Mouse (Mus musculus) midbrain, embryonic 15.5 days (tissue): ENCODE data around the gene Cd300ld5. TPM values are rescaled to one million over a fixed set of nuclear protein-coding genes. Genes with fewer than 3 reads are reported as not detected.

Source experiments
- ATAC-seq: fragments of 200-750 bp; cut with Nextera tagmentation; replicated peaks from 2 replicates; pipeline ENCODE4 v1.8.0; 2017; ENCODE audit warnings: moderate TSS enrichment
- H3K27ac ChIP-seq: fragments of 300-500 bp; sonication (generic); 2 replicates; pipeline ENCODE4 v1.5.1; 2015; ENCODE audit warnings: mild to moderate bottlenecking, inconsistent platforms
- H3K27me3 ChIP-seq: fragments of 300-500 bp; sonication (generic); replicated peaks from 2 replicates; pipeline ENCODE4 v1.6.1; 2015; ENCODE audit warnings: inconsistent platforms
- H3K36me3 ChIP-seq: fragments of 300-500 bp; sonication (generic); replicated peaks from 2 replicates; pipeline ENCODE4 v1.6.1; 2015; ENCODE audit warnings: inconsistent platforms
- H3K4me1 ChIP-seq: fragments of 300-500 bp; sonication (generic); 2 replicates; pipeline ENCODE4 v1.6.1; 2015; ENCODE audit warnings: inconsistent platforms
- H3K4me2 ChIP-seq: fragments of 300-500 bp; sonication (generic); 2 replicates; pipeline ENCODE4 v1.6.1; 2015; ENCODE audit warnings: inconsistent platforms, mild to moderate bottlenecking, moderate library complexity
- H3K4me3 ChIP-seq: fragments of 300-500 bp; sonication (generic); 2 replicates; pipeline ENCODE4 v1.5.1; 2015; ENCODE audit warnings: mild to moderate bottlenecking, inconsistent platforms
- H3K9ac ChIP-seq: fragments of 300-500 bp; sonication (generic); 2 replicates; pipeline ENCODE4 v1.6.1; 2015; ENCODE audit warnings: mild to moderate bottlenecking, inconsistent platforms
- H3K9me3 ChIP-seq: fragments of 300-500 bp; sonication (generic); 2 replicates; pipeline ENCODE4 v1.6.1; 2016; ENCODE audit warnings: inconsistent platforms
- WGBS: fragments of 180-500 bp; shearing (Covaris S2); methylation state at CpG from one replicate; pipeline ENCODE4 v1.1.7; 2015; ENCODE audit warnings: mixed read lengths; 5-methylcytosine and 5-hydroxymethylcytosine counted together
- polyA plus RNA-seq: library from polyadenylated mRNA; unstranded; fragments of >200 nt; fragmentation: Nextera tagmentation; extraction: Ambion mirVana; gene quantifications from 2 replicates; pipeline ENCODE4 v1.2.1, GENCODE M21; 2015

The Cd300ld5 gene
- polyA plus RNA-seq, 1 experiment from 2014 or later = not detected

DNA sequence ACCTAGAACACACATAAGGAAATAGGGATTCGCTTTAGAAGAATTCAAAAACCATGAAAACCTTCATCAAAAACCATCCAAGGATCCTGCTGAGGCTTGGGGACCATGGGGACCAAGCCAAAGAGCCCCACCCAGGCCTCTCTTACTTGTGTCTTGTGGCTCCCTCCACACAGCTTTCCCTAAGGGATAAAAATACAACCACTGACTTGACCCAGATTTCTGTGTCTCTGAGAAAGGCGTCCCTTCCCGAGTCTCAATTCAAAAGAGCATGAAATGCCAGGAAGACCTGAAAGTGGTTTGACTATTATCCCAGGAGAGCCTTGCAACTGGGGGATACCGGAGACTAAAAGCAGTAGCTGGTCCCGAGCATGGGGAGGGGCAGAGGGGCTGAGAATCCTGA is 35.4 kb upstream of the Cd300ld5 start:
- H3K9ac ChIP-seq = no peak overlapping the region
- 0 out of 2 replicates have a peak, but pooled peaks cover 6% of the 10 kb centered on the region for H3K27me3 ChIP-seq
- peaks cover 13% of the 10 kb centered on the region for H3K4me1 ChIP-seq
- WGBS = 56% methylated on average over 5 of the region's 5 CpGs
- H3K36me3 ChIP-seq = no peaks in the 10 kb centered on the region
- ATAC-seq = no peak
- H3K4me2 ChIP-seq = no peak overlapping the region
- H3K9me3 ChIP-seq = no peaks in the 10 kb centered on the region
- no peak overlapping the region for H3K4me3 ChIP-seq
- H3K27ac ChIP-seq = no peak overlapping the region

- Histone ChIP-seq H3K4me3 (no peak overlapping the region), H3K27me3 (0 out of 2 replicates have a peak, but pooled peaks cover 6% of the 10 kb centered on the region), H3K9me3 (no peaks in the 10 kb centered on the region), H3K36me3 (no peaks in the 10 kb centered on the region), H3K27ac (0 out of 2 replicates have a peak overlapping the region, but pooled peaks have one; percentile 21), H3K9ac (no peak overlapping the region), H3K4me1 (peaks cover 13% of the 10 kb centered on the region), H3K4me2 (peak overlapping the region; percentile 28)
- no peak for ATAC-seq
- WGBS = 17% methylated on average over 14 of the region's 14 CpGs
Measured at GRCm38 (mm10) chr11:115071631-115072294, 34.2 kb upstream of the Cd300ld5 start.

DNA sequence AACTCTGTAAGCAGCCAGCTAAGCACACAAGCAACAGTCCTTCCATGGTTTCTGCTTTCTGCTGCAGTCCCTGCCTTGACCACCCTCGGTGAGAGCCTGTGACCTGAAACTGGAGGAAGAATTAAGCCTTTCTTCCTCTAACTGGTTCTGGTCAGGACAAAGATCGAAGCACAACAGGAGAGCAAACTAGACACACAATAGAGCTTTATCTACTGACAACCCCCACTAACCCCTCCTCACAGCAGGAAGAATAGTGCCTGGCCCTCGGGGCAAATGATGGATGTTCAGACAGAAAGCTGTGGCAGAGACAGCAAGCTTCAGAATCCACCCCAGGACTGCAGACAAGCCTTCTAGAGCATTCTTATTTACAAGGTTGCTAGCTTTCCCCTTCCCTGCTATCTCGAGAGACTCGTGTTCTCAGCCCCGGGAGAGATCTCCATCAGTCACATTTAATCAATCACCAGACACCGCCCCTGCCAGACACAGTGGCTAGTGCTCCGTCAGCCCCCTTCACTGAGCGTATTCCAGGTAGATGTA is 33.5 kb upstream of the Cd300ld5 start:
- H3K4me1 ChIP-seq = peaks cover 13% of the 10 kb centered on the region
- H3K4me2 ChIP-seq = peak overlapping the region; percentile 28
- H3K4me3 ChIP-seq = no peak overlapping the region
- no peak overlapping the region for H3K27ac ChIP-seq
- H3K36me3 ChIP-seq = no peaks in the 10 kb centered on the region
- ATAC-seq = no peak
- no peak overlapping the region for H3K9ac ChIP-seq
- 0 out of 2 replicates have a peak, but pooled peaks cover 3% of the 10 kb centered on the region for H3K27me3 ChIP-seq
- no peaks in the 10 kb centered on the region for H3K9me3 ChIP-seq
- WGBS = 6% methylated on average over 9 of the region's 9 CpGs

GRCm38 (mm10) chr11:115066768-115067167 is 29.2 kb upstream of the Cd300ld5 start:
- 0 out of 2 replicates have a peak, but pooled peaks cover 3% of the 10 kb centered on the region for H3K27me3 ChIP-seq
- no peak overlapping the region for H3K9ac ChIP-seq
- H3K4me1 ChIP-seq = peaks cover 9% of the 10 kb centered on the region
- H3K27ac ChIP-seq = no peak overlapping the region
- no peak overlapping the region for H3K4me3 ChIP-seq
- 72% methylated on average over 6 of the region's 6 CpGs for WGBS
- no peaks in the 10 kb centered on the region for H3K9me3 ChIP-seq
- no peaks in the 10 kb centered on the region for H3K36me3 ChIP-seq
- no peak for ATAC-seq
- H3K4me2 ChIP-seq = no peak overlapping the region

- Histone ChIP-seq H3K4me3 (no peak within 1 kb of the TSS), H3K36me3 (no peaks in the 10 kb centered on the region), H3K4me1 (no peaks in the 10 kb centered on the region), H3K9me3 (no peaks in the 10 kb centered on the region), H3K4me2 (no peak within 1 kb of the TSS), H3K27me3 (no peaks in the 10 kb centered on the region), H3K27ac (no peak within 1 kb of the TSS), H3K9ac (no peak within 1 kb of the TSS)
- WGBS = 27% methylated on average over 5 of the region's 5 CpGs
- no peak for ATAC-seq
Measured at GRCm38 (mm10) chr11:115062077-115062476, 24.5 kb upstream of the Cd300ld5 start, which contains the start of gene Cd300e. Gene Cd300e (minus strand): TSS chr11:115062177.

GRCm38 (mm10) chr11:115059797-115060196 is 22.2 kb upstream of the Cd300ld5 start:
- H3K4me3 ChIP-seq = no peak overlapping the region
- H3K4me2 ChIP-seq = no peak overlapping the region
- no peaks in the 10 kb centered on the region for H3K9me3 ChIP-seq
- no peaks in the 10 kb centered on the region for H3K27me3 ChIP-seq
- no peak overlapping the region for H3K9ac ChIP-seq
- ATAC-seq = no peak
- 87% methylated on average over 2 of the region's 2 CpGs for WGBS
- H3K4me1 ChIP-seq = no peaks in the 10 kb centered on the region
- H3K36me3 ChIP-seq = no peaks in the 10 kb centered on the region
- no peak overlapping the region for H3K27ac ChIP-seq

DNA sequence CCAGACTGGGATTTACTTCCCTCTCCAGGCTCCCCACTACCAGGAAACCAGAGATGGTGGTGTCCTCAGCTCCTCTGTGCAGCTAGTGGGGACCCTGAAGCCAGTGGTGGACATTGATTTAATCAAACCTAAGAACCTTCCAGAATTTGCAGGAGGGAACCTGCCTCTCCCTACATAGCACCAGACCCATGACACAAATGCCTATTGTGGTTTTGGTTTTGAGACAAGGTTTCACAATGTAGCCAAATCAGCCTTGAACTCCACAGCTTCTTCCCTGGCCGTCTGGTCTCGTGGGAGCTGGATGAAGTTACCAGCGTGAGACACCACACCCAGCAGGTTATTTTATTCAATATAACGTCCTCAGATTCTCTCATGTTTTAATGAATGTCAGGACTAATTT is 21.1 kb upstream of the Cd300ld5 start:
- Histone ChIP-seq H3K9me3 (no peaks in the 10 kb centered on the region), H3K27me3 (no peaks in the 10 kb centered on the region), H3K27ac (no peak overlapping the region), H3K4me3 (no peak overlapping the region), H3K4me2 (no peak overlapping the region), H3K4me1 (no peaks in the 10 kb centered on the region), H3K36me3 (no peaks in the 10 kb centered on the region), H3K9ac (no peak overlapping the region)
- 81% methylated on average over 4 of the region's 4 CpGs for WGBS
- ATAC-seq = no peak

DNA sequence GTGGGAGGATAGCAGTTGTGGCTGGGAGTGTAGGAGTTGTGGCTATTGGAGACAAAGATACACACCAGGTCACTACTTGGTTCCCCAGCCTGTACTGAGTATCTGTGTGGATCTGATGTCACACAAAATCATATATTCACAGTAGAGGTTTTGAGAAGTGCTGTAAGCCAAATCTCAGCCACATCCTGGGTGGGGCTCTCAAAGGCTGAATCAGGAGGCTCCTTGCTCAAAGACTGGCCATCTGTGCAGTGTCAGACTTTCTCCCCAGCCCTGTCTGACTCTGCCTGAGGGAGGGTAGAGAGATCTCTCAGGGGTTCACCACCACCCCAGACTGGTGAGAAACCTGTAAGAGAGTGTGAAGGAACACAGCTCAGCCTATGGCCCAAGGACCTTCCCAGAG is 17.0 kb upstream of the Cd300ld5 start:
- no peaks in the 10 kb centered on the region for H3K4me1 ChIP-seq
- no peak overlapping the region for H3K9ac ChIP-seq
- 0 out of 2 replicates have a peak, but pooled peaks cover 8% of the 10 kb centered on the region for H3K27me3 ChIP-seq
- H3K9me3 ChIP-seq = no peaks in the 10 kb centered on the region
- H3K27ac ChIP-seq = no peak overlapping the region
- no peak overlapping the region for H3K4me3 ChIP-seq
- no peak overlapping the region for H3K4me2 ChIP-seq
- no peaks in the 10 kb centered on the region for H3K36me3 ChIP-seq
- no peak for ATAC-seq

GRCm38 (mm10) chr11:115052991-115053390 is 15.4 kb upstream of the Cd300ld5 start:
- H3K27me3 ChIP-seq = 0 out of 2 replicates have a peak, but pooled peaks cover 8% of the 10 kb centered on the region
- H3K4me3 ChIP-seq = no peak overlapping the region
- no peaks in the 10 kb centered on the region for H3K36me3 ChIP-seq
- H3K4me2 ChIP-seq = no peak overlapping the region
- H3K27ac ChIP-seq = no peak overlapping the region
- no peaks in the 10 kb centered on the region for H3K4me1 ChIP-seq
- H3K9ac ChIP-seq = no peak overlapping the region
- 79% methylated on average over 1 of the region's 1 CpGs for WGBS
- no peak for ATAC-seq
- H3K9me3 ChIP-seq = no peaks in the 10 kb centered on the region

GRCm38 (mm10) chr11:115052206-115052605 is 14.6 kb upstream of the Cd300ld5 start:
- no peaks in the 10 kb centered on the region for H3K9me3 ChIP-seq
- H3K27me3 ChIP-seq = 0 out of 2 replicates have a peak, but pooled peaks cover 8% of the 10 kb centered on the region
- H3K27ac ChIP-seq = no peak overlapping the region
- no peak overlapping the region for H3K4me3 ChIP-seq
- no peak overlapping the region for H3K4me2 ChIP-seq
- H3K9ac ChIP-seq = no peak overlapping the region
- no peaks in the 10 kb centered on the region for H3K36me3 ChIP-seq
- no peaks in the 10 kb centered on the region for H3K4me1 ChIP-seq
- 6% methylated on average over 9 of the region's 9 CpGs for WGBS
- no peak for ATAC-seq

GRCm38 (mm10) chr11:115049282-115049895 is 11.8 kb upstream of the Cd300ld5 start:
- ATAC-seq = no peak
- no peak overlapping the region for H3K4me3 ChIP-seq
- 0 out of 2 replicates have a peak, but pooled peaks cover 8% of the 10 kb centered on the region for H3K27me3 ChIP-seq
- no peak overlapping the region for H3K9ac ChIP-seq
- 48% methylated on average over 3 of the region's 3 CpGs for WGBS
- no peak overlapping the region for H3K4me2 ChIP-seq
- H3K36me3 ChIP-seq = no peaks in the 10 kb centered on the region
- no peak overlapping the region for H3K27ac ChIP-seq
- H3K4me1 ChIP-seq = no peaks in the 10 kb centered on the region
- no peaks in the 10 kb centered on the region for H3K9me3 ChIP-seq

GRCm38 (mm10) chr11:115048259-115048658 is 10.7 kb upstream of the Cd300ld5 start, which contains the start of gene Cd300ld3:
Gene Cd300ld3 (minus strand): TSS chr11:115048409.
- Histone ChIP-seq H3K9me3 (no peaks in the 10 kb centered on the region), H3K27ac (no peak within 1 kb of the TSS), H3K4me1 (no peaks in the 10 kb centered on the region), H3K4me2 (no peak within 1 kb of the TSS), H3K4me3 (no peak within 1 kb of the TSS), H3K9ac (no peak within 1 kb of the TSS), H3K36me3 (no peaks in the 10 kb centered on the region), H3K27me3 (0 out of 2 replicates have a peak, but pooled peaks cover 8% of the 10 kb centered on the region)
- 81% methylated on average over 2 of the region's 2 CpGs for WGBS
- no peak for ATAC-seq
